Mouse (Mus musculus) urinary bladder, postnatal 14 days (tissue): ENCODE results near the gene Gm3476.
"Not testable (repeated sequence)": the region's sequence is repeated elsewhere in the genome, so short reads cannot be mapped to it uniquely, and the experiment has no call there.

Experiments used
- DNase-seq: peaks from one replicate; pipeline ENCODE4 v3.0.0; 2021; ENCODE audit warnings: low spot score

Gm3476 gene

GRCm38 (mm10) chr14:6125707-6126106, at the start of gene Gm3476:
TSS of gene Gm3476 (minus strand) at chr14:6125807.
- not testable (repeated sequence) for DNase-seq

- peak; percentile 2 for DNase-seq
Measured at GRCm38 (mm10) chr14:6163538-6163937, 37.9 kb upstream of the Gm3476 start.

DNA sequence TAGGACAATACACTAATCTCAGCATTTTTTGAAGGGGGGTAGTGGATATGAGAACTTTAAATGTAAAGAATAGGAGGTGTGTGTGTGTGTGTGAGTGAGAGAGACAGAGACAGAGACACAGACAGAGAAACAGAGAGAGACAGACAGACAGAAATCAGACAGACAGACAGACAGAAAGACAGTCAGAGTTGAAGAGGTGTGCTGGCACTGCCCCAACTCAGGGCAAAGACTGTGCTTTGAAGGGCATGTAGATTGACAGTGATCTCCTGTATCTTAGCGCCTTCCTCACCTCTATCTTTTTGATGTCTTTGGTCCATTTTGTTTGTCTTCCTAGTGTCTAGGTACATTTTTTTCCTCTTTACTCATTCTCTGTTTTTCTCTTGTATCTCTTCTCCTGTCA, 35.5 kb upstream of the Gm3476 start:
- DNase-seq: not testable (repeated sequence)

- peak; percentile 59 for DNase-seq
Measured at GRCm38 (mm10) chr14:6108272-6108925, 17.2 kb downstream of the Gm3476 start, which contains the start of gene Gm3468. TSS of gene Gm3468 (minus strand) at chr14:6108665.

DNA sequence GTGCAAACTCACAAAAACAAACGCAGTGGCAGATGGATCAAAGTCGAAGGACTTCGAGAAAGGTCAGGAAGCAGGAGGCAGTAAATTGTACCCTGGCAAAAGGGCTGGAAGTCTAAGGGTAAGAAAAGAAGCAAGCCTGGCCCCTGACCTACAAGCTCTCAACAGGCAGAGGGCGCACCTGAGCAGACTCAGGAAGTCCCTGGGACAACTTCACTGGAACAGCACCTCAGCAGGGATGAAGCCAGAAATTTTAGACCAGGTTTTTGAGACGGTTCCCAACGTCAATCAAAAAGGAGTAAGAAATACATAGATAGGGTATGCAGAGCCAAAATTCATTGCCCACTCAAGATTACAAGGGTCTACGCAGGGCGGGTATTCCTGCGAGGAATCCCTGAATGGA, 18.1 kb downstream of the Gm3476 start:
- DNase-seq: not testable (repeated sequence)

- not testable (repeated sequence) for DNase-seq
Measured at GRCm38 (mm10) chr14:6093842-6094241, 31.8 kb downstream of the Gm3476 start, which contains the start of gene Gm8206. TSS of gene Gm8206 (minus strand) at chr14:6093942.

DNA sequence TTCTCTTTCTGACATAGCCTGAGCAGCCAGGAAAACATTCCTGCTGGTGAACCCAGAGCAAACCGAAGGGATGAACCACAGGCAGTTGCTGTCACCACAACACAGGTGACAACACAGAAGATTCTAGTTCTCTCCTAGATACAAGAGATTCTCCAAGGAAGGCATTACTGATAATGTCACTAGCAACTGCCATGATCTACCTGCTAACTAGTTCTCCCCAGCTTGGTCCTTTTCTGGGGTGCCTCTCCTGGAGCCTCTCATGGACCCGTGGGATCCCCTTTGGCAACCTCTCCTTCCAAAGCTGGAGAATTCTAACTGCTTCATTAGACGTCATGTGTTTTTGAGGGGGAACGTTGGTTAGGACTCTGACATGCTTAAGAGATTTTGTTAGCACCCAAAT, 67.4 kb downstream of the Gm3476 start, which contains the start of gene Gm6337:
Gene Gm6337, minus strand, starts transcription at position 101 of the 400 bp plus-strand sequence.
- not testable (repeated sequence) for DNase-seq
